Mouse (Mus musculus): ENCODE measurements at regions not wholly inside any gene's neighbourhood (a gene's known extent, or its start where the extent isn't known, plus 50 kb on each side); places are given as distances from the start of the nearest gene placed in this dataset.
"Not testable (repeated sequence)": the region's sequence is repeated elsewhere in the genome, so short reads cannot be mapped to it uniquely, and the experiment has no call there.

- no peak for DNase-seq
Observed at GRCm38 (mm10) chrX:94785983-94786382, 61.6 kb downstream of the Zxdb start.

DNA sequence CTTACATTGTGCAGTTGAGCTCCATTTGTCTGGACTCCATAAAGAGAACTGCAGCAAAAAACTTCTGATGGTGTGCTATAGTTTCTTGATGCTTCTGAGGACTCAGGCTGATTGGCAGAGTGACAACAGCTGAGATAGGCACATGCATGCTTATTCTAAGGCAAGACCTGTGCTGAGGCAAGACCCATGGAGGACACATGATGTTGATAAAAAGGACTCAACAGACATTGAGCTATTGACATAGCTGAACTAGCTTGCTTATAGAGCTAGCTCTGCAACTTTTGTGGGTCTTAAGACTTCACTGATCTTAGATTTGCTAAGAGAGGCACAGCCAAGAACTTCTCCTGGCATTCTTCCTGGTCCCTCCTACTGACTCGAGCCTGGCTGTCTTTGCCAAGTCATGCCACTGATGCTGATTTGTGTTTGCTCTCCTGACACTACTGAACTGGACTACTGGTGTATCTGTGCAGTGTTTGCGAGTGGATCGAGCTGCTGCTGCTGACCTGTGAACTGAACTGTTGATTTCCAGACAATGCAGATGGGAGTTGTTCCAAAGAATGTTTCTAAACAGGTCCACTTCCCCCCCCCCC is 64.1 kb downstream of the Zxdb start:
- DNase-seq = no peak

DNA sequence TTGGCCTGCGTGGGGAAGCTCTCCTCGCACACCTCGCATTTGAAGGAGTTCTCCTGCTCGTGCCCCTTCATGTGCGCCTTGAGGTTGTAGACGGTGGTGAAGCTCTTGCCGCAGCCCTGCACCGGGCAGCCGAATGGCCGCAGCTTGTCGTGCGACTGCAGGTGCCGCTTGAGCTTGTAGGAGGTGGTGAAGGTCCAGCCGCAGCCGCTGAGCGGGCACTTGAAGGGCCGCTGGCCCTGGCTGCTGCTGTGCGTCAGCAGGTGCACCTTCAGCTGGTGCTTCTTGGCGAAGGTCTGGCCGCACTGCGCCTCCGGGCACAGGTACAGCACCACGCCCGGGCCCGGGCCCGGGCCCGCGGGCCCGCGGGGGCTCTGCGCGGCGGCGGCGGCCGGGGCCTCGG is 72.5 kb downstream of the Zxdb start:
- not testable (repeated sequence) for DNase-seq

DNA sequence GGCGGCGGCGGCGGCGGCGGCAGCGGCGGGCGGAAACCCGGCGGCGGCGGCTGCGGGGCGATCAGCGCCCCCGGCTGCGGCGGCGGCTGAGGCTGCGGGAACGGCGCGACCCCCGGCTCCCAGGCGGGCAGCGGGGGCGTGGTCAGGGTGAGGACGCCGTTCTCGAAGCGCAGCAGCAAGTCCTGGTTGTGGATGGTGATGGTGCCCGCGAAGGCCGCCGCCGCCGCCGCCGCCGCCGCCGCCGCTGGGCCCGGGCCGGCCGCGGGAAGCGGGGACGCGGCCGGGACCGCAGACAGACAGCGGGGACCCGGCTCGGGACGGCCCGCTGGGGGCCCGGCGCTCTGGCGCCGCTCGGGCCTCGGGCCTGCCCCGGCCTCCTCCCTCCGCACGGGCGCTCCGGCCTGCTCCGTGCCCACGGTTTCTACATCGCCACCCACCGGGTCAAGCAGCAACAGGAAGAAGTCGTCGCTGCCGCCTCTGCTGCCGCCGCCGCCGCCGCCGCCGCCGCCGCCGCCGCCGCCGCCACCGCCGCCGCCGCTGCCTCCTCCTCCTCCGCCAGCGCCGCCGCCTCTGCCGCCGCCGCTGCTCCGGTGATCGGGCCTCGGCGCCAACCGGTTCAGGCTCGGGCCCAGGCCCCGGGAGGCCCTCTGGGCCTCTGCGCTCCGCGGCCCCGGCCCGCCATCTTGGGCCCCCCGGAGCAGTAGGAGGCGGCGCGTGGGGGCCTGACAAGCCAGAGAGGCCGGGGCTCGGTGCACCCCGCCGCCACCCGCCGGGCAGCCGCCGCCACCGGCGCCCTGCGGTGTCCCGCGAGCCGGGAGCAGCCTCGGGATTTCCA is 73.2 kb downstream of the Zxdb start:
- DNase-seq = not testable (repeated sequence)

- DNase-seq = not testable (repeated sequence)
Observed at GRCm38 (mm10) chrX:94798183-94798619, 73.8 kb downstream of the Zxdb start.

GRCm38 (mm10) chrX:94812760-94813159 is 88.4 kb downstream of the Zxdb start:
- DNase-seq = not testable (repeated sequence)

DNA sequence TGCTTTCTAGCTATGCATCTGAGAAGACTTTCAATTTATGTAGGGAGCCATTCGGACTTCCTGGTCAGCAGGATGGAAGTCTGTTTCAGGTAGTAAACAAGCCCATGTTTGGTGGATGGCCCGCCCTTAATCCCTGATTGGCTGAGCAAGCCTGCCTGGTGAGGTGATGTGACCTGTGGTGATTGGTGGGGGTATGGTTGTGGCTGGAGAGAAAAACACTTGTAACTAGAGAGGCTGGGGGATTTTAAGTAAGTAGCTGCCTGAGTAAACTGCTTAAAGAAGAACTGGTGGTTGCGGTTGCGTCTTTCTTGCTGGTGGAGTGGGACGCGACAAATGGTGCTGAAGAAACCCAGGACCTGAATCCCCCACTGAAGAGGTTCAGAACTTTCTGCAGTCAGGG is 103.2 kb downstream of the Zxdb start:
- not testable (repeated sequence) for DNase-seq

DNA sequence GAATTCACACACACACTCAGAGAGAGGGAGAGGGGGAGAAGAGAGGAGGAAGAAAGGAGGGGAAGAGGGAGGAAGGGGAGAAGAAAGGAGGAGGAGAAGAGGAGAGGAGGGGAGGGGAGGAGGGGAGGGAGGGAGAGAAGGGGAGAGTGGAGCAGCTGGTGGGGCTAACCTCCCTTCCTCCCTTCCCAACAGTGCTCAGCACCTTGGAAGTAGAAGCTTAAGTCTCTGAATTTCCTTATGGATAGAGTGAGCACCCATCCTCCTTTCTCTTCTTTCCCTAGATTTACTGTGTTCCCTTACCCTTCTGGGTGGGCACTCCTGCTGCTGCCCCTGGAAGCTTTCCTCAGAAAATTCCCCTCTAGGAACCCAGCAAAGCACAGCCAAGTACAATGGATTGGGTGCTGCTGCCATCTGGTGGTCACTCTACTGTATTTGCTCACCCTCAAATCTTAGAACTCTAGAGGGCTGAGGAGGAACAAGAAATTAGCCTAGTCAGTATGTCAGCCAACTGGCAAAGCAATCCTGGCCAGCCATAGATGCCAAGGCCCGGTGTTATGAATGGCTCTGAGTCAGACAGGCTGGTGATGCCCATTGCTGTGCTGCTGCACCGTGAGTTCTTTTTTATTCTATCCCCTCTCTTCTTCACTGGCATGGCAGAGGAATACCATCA is 119.9 kb downstream of the Zxdb start:
- DNase-seq = not testable (repeated sequence)

GRCm38 (mm10) chrX:94849549-94849948 is 125.2 kb downstream of the Zxdb start:
- DNase-seq = not testable (repeated sequence)

- no peak for DNase-seq
Observed at GRCm38 (mm10) chrX:94857501-94857900, 133.1 kb downstream of the Zxdb start.

DNA sequence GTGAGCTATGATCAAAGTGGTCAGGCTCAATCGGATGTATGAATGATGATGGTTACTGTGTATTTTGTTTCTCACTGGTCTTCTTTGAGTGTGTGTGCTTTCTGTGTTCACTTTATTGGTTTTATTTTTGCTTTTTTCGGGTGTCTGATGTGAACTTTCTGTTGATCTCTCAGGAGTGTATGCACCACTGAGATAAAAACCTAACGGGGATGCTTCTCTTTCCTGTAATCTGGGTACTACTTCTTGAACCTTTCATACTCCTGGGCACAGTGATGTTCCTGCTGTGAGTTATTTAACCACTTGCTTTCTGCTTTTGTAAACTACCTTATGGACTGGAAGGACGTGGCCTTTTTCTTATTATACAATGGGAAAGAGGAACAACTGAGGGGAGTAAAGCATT is 133.6 kb downstream of the Zxdb start:
- DNase-seq = no peak

GRCm38 (mm10) chrX:94863123-94863522 is 138.8 kb downstream of the Zxdb start:
- DNase-seq = no peak

DNA sequence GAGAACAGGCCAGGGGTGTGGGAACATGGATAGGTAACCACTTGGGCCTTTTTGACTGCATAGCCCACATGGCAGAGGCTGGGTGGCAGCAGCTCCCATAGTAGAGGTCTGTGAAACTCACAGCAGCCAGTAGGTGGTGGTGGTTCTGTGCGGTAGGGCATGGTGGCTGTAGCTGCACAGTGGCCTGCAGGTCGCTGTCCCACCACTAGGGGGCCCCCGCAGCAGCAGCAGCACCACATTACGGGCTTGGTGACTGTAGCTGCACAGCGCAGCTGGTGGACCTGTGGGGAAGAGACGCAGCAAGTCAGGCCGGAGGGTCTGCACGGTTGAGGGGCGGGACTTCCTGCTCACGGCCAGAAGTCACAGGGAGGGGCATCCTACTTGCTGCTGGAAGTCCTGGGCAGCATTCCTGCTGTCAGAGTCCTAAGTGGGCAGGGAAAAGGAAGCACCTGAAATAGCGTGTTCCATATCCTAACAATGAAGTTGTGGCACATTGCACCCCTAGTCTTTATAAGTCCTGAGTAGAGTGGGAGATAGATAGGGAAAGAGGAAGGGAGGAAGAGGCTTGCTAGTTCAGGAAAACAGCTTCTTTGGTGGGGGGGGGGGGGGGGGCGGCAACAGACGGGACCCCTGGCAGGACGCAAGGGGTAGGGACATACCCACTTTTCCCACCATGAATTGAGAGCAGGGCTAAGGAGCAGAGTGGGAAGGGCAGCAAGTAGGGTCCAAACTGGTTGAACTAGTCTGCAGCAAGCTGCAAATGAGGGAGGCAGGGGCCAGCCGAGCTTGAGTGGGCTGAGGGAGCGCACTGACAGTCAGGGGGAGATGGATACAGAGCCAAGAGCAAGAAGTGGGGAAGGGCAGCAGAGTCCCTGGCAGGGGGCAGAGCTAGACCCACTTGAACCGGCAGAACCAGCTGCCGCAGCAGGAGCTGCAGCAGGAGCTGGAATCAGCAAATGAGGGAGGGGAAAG is 141.4 kb downstream of the Zxdb start:
- peak; percentile 80 for DNase-seq

DNA sequence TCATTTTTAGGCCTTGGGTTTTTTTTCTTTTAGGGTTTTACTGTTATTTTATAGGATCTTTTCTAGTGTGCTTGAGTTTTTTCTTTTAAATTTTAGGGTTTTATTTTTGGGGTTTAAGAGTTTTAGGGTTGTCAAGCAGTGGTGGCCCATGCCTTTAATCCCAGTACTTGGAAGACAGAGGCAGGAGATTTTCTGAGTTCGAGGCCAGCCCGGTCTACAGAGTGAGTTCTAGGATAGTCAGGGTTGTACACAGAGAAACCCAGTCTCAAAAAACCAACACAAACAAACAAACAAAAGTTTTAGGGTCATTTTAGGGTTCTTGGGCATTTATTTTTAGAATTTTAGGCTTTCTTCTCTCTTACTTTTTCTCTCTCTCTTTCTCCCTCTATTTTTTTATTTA is 142.9 kb downstream of the Spin4 start:
- not testable (repeated sequence) for DNase-seq

Measured in adrenal gland, adult 8-10 months (tissue).